Mouse (Mus musculus): ENCODE measurements around the gene Pramef25.
"Not testable (repeated sequence)": the region's sequence is repeated elsewhere in the genome, so short reads cannot be mapped to it uniquely, and the experiment has no call there.

GRCm38 (mm10) chr4:143994269-143994668 is 43.5 kb upstream of the Pramef25 start, which contains the start of gene Pramef17:
- TF ChIP-seq POLR2A (IDR thresholded peaks at IDR 0.05; ENCODE audit: borderline replicate concordance, extremely low read depth, low read depth, low read length); CTCF (IDR thresholded peaks at IDR 0.05; ENCODE audit: insufficient read depth, low read length): not testable (repeated sequence)
